In the genomic region with DNA sequence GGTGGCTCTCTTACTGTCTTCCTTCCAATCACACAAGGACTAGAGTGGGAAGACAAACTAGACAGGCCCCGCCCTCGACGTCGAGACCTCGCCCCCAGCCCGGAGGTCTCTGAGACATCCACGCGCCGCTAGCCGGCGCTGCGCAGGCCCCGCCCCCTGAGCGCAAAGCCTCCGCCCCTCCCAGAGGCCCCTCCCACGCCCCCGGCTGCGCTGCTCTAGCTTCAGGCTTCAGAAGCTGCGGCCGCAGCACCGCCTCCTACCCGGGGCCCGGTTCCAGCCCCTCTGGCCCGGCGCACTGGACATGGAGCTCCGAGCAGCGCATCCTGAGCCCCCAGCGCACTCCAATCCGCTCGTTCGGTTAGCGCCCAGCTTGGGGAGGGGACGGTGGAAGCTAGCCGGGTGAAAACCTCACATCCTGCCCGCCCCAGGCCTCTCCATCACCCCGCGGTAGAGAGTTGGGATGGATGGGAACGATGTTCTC, we compare ENCODE assay signal across 8 mouse cellular contexts. TPM values are rescaled to one million over a fixed set of nuclear protein-coding genes. Genes with fewer than 3 reads are reported as not detected.
DNase-seq lines count a peak whose midpoint lies in the region; ATAC-seq lines count a peak whose summit lies in the region.

St6galnac4 (plus strand) TSS at position 225 of the 481 bp plus-strand sequence.

- peak; percentile 93 to 96 for DNase-seq in adrenal gland, adult (ENCODE audit: inconsistent age in 2 of 2, low spot score in 1 of 2)
- peak; percentile 92 for DNase-seq in embryo, embryonic 10 days (ENCODE audit: low spot score)
- peak; percentile 94 for DNase-seq in gastrocnemius, postnatal 10 days
- DNase-seq in induced T-regulatory cell, adult 2 months (ENCODE audit: low read depth), result peak; percentile 97
- DNase-seq in left cerebral cortex, postnatal 10 days (ENCODE audit: extremely low spot score in 1 of 2, low spot score in 2 of 2), result peak; percentile 87 to 97
- peak; percentile 92 for DNase-seq in right cerebral cortex, postnatal 14 days
- peak; percentile 83 for DNase-seq in urinary bladder, postnatal 25 days (ENCODE audit: low spot score)

- peak; percentile 77 for ATAC-seq in megakaryocyte progenitor cell, adult 5-6 weeks (replicated peaks; ENCODE audit: poor library complexity)

- intact Hi-C loops in left cerebral cortex, postnatal 10 days (cut with DNase I), result no loop called here

RNA-seq across cellular contexts. Expression of gene St6galnac4, which starts in this region (rescaled TPM):
- total RNA-seq in gastrocnemius, postnatal 10 days (2021), result 10 to 100 TPM; 31.7 to 42.6 TPM
- 10 to 100 TPM; 32.3 to 32.6 TPM for total RNA-seq in left cerebral cortex, postnatal 10 days (2021)
- 26.2 and 33.1 TPM in 2 replicates for total RNA-seq in megakaryocyte progenitor cell, adult 5-6 weeks (2015)
- total RNA-seq in megakaryocyte progenitor cell, adult 5-6 weeks (2017), result 38.7 and 40.4 TPM in 2 replicates

Comparison
In these comparisons a context has a peak if more than half of its experiments do, and no peak if none do; other contexts are left out.
1. Peak in every context shown above with its lines: DNase-seq and ATAC-seq.